Mouse (Mus musculus): ENCODE measurements at regions not wholly inside any gene's neighbourhood (a gene's known extent, or its start where the extent isn't known, plus 50 kb on each side); places are given as distances from the start of the nearest gene placed in this dataset.

DNA sequence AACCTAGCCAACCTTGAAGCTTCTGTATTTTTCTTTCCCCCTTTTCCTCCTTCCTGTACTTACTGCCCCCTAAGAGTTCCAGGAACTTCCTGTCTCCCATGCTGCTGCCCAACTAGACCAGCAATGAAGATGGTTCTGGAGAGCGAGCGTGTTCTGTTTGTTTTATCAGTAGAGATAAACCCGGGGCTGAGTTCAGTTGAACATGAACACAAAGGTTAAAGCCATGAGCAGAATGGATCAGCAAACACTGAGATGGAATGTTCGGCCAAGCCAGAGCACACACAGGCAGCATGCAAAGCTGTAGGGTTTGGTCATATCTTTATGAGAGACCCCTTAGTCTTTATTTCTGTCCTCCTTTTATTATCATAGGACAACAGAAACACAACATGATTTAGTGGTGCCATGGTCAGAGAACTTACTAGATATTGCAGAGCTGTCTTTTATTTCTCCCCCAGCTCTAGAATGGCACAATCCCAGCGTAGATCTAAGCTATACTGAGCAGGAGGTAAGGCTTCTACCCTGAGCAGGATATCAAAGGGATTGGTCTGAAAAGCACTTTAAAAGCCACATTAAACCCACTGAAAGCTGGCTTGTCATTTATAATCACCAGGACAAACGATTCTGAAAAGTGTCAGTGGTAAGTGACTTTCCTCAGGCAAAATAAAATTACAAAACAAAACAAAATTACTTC is 105.9 kb upstream of the Peli1 start:
- DNase-seq (ENCODE audit: low spot score) = no peak

DNA sequence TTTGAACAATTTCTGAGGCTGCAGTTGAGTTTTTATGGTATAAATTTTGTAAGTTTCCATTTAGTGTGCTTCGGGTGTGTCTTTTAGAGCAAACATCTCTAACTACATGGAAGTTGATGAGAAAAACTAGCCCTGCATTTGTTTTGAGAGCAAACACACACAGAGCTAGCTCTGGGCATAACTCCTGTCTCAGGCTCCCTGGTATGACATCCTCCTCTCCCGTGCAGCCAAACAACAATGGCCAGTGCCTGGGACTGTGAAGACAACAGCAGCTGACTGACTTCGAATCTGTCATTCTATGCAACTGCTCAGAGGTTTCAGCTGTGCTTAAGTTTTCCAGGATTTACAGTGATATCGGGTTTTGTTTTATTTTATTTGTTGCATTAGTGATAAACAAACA is 105.3 kb upstream of the Peli1 start:
- DNase-seq (ENCODE audit: low spot score) = no peak

DNA sequence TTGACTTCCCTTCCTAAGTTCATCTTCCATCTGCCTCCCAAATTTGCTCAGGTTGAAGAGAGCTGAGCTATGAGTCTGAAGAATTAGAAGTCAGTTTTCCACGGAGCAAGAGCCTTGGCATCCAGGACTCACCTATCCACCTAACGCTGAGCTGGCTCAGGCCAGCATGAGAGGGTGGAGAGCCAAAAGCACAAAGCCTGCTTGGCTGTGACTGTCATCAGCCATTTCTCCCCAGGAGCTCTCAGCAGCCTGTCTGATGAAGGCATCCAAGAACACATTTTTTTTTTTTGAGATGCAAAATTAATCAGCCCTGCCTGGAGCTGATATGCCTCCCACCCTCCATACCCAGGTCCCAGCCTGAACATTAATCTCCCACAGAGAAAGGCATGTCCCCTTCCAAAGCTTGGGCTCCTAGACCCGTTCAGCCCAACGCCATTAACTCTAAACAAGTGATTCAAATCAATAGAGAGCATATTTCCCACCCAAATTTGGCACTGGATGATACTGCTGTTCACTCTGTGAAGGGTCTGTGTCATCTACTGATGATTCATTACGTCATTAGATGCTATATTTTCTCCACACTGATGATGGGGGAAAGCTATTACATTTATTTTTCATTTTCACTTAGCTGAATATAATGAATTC is 103.8 kb upstream of the Peli1 start:
- no peak for DNase-seq (ENCODE audit: low spot score)

DNA sequence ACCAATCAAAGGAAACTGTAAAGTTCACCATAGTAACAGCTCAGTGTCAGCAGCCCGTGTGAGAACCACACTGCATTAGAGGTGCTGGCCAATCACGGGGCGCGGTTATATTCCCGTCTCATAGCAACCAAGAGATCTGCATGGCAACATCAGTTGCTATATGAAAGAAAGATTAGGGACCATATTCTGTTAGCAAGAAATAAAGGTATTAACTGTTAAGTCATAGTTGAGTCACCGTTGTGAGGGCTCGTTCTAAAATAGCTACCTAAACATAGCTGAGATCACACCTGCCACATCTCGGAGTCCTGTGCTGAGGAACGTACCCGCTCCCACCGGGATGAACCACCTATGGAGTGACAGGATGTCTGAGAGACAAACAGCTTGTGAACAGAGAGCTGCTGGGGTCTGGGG is 103.2 kb upstream of the Peli1 start:
- peak; percentile 79 for DNase-seq (ENCODE audit: low spot score)

DNA sequence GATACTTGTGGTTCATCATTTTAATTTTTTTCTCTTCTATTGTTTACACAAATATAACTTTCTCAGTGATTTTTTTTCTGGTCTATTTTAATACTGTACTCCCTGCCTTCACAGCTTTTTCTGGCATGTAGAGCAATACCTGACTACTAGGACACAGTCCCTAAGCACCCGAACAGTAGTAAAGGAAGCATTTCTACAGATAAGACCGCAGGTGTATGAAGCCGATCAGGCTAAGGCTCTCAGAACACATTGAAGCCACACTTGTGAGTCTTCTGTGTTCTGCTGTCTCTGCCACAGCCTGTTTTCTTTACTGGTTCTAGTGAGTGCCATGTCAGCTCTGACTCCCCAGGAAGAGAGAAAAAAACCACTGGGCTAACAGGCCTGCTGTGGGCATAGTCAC is 102.2 kb upstream of the Peli1 start:
- no peak for DNase-seq (ENCODE audit: low spot score)

DNA sequence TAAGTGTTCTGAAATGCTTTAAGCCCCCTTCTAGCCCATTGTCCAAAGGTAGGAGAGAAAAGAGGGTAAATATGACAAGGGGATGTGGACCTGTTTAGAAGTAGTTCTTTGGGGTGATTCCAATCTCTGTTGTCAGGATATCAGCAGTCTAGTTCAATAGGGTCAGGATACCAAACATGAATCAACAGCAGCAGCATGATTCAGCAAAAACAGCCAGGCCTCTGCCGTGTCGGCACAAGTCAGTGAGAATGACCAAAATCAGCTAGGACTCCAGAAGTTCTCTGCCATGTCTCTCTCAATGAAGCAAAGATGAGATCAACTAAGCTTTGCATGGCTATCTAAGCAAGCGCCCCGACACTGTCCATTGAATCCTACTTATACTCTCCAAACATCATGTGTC is 97.5 kb upstream of the Peli1 start:
- DNase-seq (ENCODE audit: low spot score) = no peak

DNA sequence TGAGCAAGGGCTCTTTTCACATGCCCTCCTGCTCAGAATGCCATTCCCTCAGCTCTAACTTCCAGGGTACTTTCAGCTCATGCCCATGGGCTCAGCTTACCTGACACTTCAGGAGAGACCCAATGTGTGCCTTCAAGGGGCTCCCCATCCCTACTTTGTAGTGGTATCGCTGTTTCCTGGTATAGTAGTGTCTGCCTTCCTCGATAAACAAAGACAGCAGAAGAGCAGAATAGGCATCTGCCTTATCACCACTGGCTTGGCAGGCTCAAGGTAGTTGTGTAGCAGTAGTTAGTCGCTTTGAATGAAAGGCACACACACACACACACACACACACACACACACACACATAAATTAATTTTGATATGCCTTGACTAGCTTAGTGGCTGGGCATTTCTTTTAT is 89.7 kb upstream of the Peli1 start:
- no peak for DNase-seq (ENCODE audit: low spot score)

DNA sequence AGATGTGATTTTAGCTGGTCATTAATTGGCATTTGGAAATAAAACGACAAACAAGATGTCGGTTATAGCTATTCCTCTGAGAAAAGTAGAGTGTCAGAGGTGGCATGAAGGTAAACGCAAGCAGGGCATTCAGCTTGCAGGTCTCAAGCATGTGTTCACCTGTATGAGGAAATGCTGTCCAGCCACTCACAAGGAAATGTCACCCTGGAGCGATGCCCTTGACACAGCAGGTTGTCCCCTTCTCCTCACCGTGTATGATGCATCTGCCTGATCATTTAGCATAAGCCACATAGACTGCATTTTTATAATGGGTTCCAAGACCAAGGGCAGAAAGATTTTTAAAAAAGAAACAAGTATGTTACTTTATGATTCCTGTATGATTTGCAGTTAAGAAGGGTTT is 83.9 kb upstream of the Peli1 start:
- no peak for DNase-seq (ENCODE audit: low spot score)

DNA sequence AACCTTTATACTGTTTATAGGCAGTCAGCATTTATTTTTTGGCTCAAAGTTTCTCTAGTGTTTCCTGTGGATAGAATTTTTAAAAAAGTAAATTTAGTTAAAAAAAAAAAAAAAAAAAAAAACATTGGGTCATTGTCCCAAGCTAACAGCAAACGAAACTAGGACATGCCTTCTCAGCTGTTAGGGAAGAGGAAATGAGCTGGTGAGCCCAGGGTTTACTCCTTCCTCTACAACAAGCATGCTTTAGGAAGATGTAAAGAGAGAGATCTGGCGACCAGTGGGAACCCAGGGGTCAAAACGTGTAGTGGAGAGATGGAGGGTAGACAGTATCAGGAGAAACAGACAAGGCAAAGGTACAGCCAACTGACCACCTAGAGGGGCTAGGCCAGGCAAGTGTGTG is 81.6 kb upstream of the Peli1 start:
- no peak for DNase-seq (ENCODE audit: low spot score)

DNA sequence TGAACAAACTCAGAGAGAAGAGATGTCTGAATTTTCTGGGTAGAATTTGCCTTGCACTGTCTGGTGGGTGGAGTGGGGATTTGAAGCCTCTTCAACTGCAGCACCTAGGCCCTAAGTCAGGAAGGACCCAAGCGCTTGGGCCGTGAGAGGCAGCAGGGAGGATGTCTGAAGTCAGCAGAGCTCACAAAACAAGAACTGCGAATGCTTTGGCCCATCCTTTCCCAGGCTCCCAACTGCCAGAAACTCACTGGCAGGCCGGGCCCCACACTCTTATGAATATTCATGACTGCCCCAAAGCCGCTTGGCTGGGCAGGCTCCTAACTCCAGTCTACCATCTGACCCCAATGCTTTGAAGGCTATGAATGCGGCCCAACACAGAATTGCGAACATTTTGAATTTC is 80.2 kb upstream of the Peli1 start:
- DNase-seq (ENCODE audit: low spot score) = no peak

DNA sequence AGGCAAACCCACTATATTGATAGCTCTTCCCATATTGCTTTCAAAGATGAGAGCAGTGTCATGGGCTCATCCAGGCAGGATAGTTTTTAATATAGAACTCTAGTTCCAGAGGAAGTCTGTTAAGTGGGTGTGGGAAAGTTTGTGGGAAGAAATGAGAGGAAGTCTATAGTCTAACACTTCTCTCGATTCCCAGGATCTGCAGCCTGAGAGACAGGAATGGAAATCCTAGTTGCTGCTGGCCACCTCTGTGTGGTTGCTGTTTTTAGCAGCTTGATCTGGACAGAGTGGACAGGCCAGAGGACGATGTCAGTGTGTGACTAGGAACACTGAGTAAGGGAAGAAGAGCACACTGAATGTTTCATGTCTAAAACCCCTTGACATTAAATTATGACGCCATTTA is 76.8 kb upstream of the Peli1 start:
- no peak for DNase-seq (ENCODE audit: low spot score)

DNA sequence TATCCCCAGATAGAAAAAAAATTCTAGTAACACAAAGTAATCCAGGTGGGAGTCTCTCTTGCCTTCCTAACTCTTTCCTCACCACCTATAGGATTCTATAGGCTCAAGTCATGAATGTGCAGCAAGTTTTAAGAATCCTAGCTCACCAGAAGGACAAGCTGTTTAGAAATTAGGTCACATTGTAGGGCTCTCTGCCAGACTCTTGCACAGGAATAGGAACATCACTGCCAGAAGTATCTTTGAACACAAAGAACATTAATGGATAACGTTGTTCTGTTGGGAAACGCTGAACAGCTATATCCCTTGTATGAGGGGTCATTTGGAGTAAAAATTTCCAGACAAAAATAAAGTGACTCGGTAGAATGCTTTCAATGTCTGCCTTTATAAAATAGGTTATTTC is 75.6 kb upstream of the Peli1 start:
- no peak for DNase-seq (ENCODE audit: low spot score)

DNA sequence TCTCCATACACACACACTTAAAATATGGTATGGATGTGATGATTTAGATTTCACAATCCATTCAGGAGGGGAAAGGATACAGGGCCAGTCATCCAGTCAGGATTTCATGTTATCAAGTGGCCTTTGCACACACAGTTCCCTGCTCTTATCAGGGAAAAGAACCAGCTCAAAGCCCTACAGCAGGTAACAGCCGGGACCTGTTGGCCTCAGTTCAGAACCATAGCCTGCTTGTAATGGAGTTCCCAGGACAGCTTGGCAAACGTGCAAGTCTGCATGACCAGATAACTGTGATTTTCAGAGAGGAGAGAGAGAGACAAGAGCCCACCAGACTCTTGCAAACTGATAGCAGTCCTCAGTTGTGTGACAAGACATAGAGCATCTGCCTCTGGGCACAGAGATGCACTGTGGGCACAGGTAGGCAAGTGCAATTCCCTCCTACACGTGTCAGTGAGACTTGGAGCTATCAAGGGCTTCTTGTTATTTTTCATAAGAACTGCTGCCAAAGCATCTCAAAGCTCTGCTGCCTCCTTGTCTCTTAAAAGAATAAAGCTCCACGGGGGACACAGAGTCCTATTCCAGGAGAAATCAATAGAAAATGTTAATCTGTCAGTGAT is 74.9 kb upstream of the Peli1 start:
- DNase-seq (ENCODE audit: low spot score) = no peak

DNA sequence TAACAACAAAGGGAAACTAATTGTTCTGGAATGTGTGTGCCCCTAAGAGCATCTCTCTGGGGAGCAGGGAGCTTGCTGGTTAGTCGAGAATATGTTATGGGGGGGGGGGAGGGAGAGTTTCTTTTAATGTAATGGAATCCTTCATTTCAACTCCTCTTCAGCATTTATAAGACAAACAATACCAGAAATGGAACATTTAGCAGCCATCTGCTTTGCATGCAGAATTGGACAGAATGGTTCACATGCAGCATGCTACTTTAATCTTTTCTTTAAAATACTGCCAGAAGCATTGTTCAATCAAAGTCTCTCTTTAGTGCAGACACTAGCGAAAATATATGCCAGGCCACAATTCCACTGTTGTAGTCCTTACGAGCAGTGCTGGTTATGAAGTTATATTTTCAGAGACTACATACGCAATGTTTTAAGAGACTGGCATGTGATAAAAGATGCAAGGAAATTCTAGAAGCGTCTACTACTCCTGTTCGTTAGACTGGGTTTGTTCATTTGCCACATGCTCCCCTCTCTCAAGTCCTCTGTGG is 74.2 kb upstream of the Peli1 start:
- no peak for DNase-seq (ENCODE audit: low spot score)

DNA sequence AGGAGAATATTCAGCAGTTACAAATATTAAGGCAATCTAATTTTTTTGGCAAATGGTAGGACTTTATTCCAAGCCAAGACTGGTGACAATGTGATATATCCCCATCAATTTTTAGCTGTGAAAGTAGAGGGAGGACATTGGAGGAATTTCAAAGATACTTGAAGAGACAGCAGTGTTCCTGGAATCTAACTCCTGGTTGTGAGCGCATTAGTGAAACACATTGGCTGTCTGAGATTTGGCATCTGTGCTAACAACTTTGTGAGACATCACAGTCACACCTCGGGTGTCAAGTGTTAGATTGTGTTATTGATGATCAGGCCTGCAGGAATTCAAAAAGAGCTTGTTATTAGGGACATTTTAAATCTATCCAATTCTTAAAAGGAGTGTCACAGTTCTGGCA is 71.3 kb upstream of the Peli1 start:
- DNase-seq (ENCODE audit: low spot score) = no peak

DNA sequence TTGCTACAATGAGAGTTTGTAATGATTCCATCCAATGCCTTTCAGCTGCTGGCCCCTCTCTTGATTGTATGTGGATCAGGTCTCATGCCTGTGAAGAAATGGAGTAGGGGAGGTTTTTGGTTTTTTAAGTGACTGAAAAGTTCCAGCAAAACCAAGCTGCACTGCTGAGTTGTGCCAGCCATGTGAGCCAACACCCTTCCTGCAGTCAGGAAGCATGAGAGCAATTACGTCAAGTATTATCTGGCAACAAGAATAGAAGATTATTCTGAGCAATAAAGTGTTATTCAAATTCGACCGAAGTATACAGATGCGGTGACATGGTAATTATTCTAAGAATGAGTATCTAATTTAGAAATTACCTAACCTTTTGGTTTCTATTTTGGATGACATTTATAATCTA is 67.0 kb upstream of the Peli1 start:
- DNase-seq (ENCODE audit: low spot score) = no peak

DNA sequence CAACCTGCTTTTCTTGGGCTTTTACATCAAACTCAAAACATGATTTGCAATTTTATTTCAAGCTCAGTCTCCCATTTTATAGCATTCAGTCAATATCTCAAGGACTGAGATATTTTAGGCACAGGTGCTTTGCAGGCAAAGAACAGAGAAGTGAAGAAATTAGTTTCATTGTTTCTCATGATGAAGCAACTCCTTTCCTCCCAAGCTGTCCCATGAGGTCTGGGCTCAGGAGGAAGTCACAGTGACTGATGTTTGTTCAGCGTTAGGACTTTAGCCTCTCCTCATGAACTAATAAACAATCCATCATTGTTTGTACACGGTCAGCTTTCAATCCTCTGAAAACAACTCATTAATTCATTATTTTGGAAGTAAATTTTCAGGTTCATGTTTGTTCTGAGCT is 66.6 kb upstream of the Peli1 start:
- no peak for DNase-seq (ENCODE audit: low spot score)

DNA sequence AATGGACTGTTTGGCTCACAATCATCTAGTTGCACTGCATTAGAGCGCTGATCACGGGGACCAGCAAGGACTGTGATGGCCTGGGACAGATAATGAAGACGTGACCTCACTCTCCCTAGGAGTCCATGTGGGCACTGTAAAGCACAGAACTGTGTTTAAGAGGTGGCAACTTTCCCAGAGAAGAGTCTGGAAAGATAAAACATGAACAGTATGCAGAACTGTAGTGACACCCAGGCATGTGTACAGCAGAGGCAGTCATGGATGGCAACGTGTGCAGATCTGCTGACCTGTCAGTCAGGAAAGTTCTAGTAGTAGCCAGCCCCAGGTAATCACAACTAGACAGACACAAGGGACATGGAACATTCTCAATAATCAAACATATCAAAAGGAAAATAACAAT is 63.8 kb upstream of the Peli1 start:
- DNase-seq (ENCODE audit: low spot score) = no peak

DNA sequence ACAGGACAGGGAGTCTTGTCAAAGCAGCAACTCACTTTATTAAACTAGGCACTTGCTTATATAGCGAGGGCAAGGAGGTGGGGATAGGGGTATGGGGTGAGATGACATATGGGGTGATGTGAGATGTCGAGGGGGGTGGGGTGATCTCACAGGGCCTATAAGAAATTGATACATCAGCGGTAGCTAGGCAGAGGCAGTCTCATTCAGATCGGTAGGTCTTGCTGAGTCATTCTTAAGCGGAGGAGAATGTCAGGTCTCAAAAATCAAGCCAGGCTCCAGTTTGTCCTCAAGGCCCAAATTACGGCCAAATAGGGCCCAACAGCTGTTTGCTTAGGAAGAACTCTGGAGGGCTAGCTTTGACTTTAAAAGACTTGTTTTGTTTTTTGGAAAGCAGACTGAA is 60.7 kb upstream of the Peli1 start:
- no peak for DNase-seq (ENCODE audit: low spot score)

DNA sequence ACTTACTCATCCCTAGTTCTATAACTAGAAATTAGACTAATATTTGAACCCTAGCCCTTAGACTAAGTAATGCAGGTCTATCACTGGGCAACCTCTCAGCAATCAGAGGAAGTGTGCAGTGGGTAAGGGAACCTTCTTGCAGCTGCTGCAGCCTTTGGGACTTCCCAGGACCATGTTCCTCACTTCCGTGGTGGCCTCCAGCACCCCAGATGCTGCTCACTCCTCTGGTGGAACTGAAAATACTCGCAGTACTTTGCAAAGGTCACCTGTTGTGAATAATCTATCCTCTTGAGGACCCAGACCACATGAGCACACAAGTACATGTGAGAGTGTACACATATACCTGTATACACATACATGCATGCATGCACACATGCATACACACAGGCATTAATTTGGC is 59.3 kb upstream of the Peli1 start:
- no peak for DNase-seq (ENCODE audit: low spot score)

DNA sequence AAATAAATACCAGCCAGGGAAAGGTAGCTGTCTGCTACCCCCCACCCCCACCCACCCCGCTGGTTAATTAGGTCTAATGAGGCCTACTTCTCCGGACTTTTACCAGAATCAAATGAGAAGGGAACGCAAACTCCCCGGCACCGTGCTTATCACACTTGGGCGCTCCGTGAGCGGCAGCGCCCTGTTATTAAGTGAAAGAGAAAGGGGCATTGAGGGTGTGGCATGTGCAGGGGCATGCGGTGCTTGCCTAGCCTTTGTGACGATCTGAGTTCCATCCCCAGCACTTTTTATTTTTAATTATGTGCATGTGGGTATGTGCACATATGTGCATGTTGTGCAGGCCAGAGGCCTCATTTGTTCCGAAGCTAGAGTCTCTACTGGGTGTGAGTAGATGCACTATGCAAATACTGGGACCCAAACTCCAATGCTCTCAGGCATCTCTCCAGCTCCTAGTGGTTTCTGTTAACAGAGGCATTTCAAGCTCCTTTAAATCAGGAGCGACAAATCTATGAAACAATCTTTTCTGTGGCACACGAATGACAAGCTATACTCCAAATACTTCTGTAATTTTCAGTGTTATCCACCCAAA is 57.8 kb upstream of the Peli1 start:
- no peak for DNase-seq (ENCODE audit: low spot score)

DNA sequence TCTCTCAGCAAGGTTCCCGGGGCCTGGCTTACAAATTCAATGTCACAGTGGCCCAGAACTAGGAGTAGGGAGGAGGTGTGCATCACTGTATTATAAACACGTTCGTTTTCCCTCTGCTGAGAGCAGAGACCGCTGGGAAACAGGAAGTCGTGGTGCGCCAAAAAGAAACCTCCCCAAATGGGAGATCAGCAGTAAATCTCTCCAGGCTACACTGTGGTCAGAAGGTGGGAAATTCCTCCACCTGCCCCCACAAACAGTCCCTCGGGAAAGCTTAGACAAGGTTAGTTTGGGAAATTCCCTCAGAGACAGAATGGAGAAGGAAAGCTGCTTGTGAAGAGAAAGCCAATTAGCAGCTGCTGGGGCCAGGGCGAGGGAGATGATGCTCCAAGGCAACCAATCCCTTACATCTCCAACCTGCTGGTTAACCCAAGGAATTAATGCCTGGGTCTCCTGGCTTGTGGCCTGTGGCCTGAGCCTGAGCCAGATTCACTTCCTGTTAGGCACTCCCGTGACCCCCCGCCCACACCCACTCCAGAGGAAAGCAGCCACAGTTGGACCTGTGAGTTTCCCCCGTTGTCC is 57.2 kb upstream of the Peli1 start:
- peak; percentile 58 for DNase-seq (ENCODE audit: low spot score)
